Mouse (Mus musculus): ENCODE results near the gene Aspa. TPM values are rescaled to one million over a fixed set of nuclear protein-coding genes. Genes with fewer than 3 reads are reported as not detected.

Aspa gene
- total RNA-seq, 1 experiment from 2014 or later = 6.0 TPM

GRCm38 (mm10) chr11:73261385-73261784 is 68.0 kb downstream of the Aspa start:
- ATAC-seq (replicated peaks; ENCODE audit: insufficient number of reproducible peaks, low FRiP score, low TSS enrichment, poor library complexity, severe bottlenecking) = no peak

- ATAC-seq (replicated peaks; ENCODE audit: insufficient number of reproducible peaks, low FRiP score, low TSS enrichment, poor library complexity, severe bottlenecking) = no peak
Observed at GRCm38 (mm10) chr11:73260457-73260856, 68.9 kb downstream of the Aspa start.

- no peak for ATAC-seq (replicated peaks; ENCODE audit: insufficient number of reproducible peaks, low FRiP score, low TSS enrichment, poor library complexity, severe bottlenecking)
Observed at GRCm38 (mm10) chr11:73258664-73259063, 70.7 kb downstream of the Aspa start.

- ATAC-seq (replicated peaks; ENCODE audit: insufficient number of reproducible peaks, low FRiP score, low TSS enrichment, poor library complexity, severe bottlenecking) = no peak
Observed at GRCm38 (mm10) chr11:73257362-73257945, 71.9 kb downstream of the Aspa start.

Other genes starting within 250 kb of the Aspa start
- gene Itgae, start 239.0 kb downstream of the Aspa start, total RNA-seq (2017) = 1.7 to 2.4 TPM (median 1.8 TPM) in 3 replicates
- 6.3 to 16.9 TPM (median 6.5 TPM) in 3 replicates for gene Haspin, start 191.3 kb downstream of the Aspa start, total RNA-seq (2017)
- 0.32 TPM in 1 of 3 replicates, not detected in the others for gene P2rx5, start 169.2 kb downstream of the Aspa start, total RNA-seq (2017)
- 28.3 to 33.4 TPM (median 32.5 TPM) in 3 replicates for gene Emc6, start 152.6 kb downstream of the Aspa start, total RNA-seq (2017)
- gene Tax1bp3, start 152.5 kb downstream of the Aspa start, total RNA-seq (2017) = 14.2 to 15.7 TPM (median 14.6 TPM) in 3 replicates
- gene Ctns, start 130.6 kb downstream of the Aspa start, total RNA-seq (2017) = 15.6 to 19.4 TPM (median 18.2 TPM) in 3 replicates
- gene Shpk, start 130.1 kb downstream of the Aspa start, total RNA-seq (2017) = 0.64 to 3.0 TPM (median 1.2 TPM) in 3 replicates
- gene Trpv1, start 95.3 kb downstream of the Aspa start, total RNA-seq (2017) = not detected in 3 replicates
- gene Trpv3, start 62.2 kb downstream of the Aspa start, total RNA-seq (2017) = not detected in 3 replicates
- gene Gm49340, start 145 bp upstream of the Aspa start, total RNA-seq (2017) = not detected in 3 replicates
- not detected in 3 replicates for gene Spata22, start 145 bp upstream of the Aspa start, total RNA-seq (2017)
- not detected in 3 replicates for gene Olfr20, start 21.2 kb upstream of the Aspa start, total RNA-seq (2017)
- gene Olfr376, start 41.6 kb upstream of the Aspa start, total RNA-seq (2017) = not detected in 3 replicates
- gene Olfr1, start 70.0 kb upstream of the Aspa start, total RNA-seq (2017) = not detected in 3 replicates
- not detected in 3 replicates for gene Olfr378, start 98.9 kb upstream of the Aspa start, total RNA-seq (2017)
- gene Olfr380, start 127.9 kb upstream of the Aspa start, total RNA-seq (2017) = not detected in 3 replicates
- gene Olfr381, start 162.0 kb upstream of the Aspa start, total RNA-seq (2017) = not detected in 3 replicates
- not detected in 3 replicates for gene Olfr382, start 187.6 kb upstream of the Aspa start, total RNA-seq (2017)